Mouse (Mus musculus) G1E (cell line): ENCODE data around the gene Cisd2. TPM values are rescaled to one million over a fixed set of nuclear protein-coding genes. Genes with fewer than 3 reads are reported as not detected.

Source experiments
- ATAC-seq: 2 replicates; pipeline ENCODE4 v1.8.0; 2016; ENCODE audit warnings: mild to moderate bottlenecking; ENCODE audit not compliant: insufficient number of reproducible peaks, poor library complexity, low FRiP score, severe bottlenecking; ENCODE audit errors: extremely low read depth
- DNase-seq: peaks from one replicate; pipeline ENCODE4 v3.0.0; 2012; ENCODE audit warnings: low spot score
- H3K27me3 ChIP-seq: 2 replicates; pipeline ENCODE4 v1.6.1; 2012; ENCODE audit warnings: mild to moderate bottlenecking, low read length, inconsistent platforms; ENCODE audit not compliant: insufficient read depth
- H3K36me3 ChIP-seq: replicated peaks from 2 replicates; pipeline ENCODE3; 2012; ENCODE audit warnings: mild to moderate bottlenecking, inconsistent platforms
- H3K4me1 ChIP-seq: 2 replicates; pipeline ENCODE4 v1.6.1; 2012; ENCODE audit warnings: low read depth, low read length, inconsistent platforms, mixed read lengths; ENCODE audit not compliant: insufficient read depth
- H3K4me3 ChIP-seq: 2 replicates; pipeline ENCODE4 v1.5.1; 2012; ENCODE audit warnings: low read depth, mild to moderate bottlenecking, inconsistent platforms, low read length, moderate library complexity, mixed read lengths
- H3K9me3 ChIP-seq: replicated peaks from 2 replicates; pipeline ENCODE4 v1.6.1; 2012; ENCODE audit warnings: inconsistent platforms
- CTCF ChIP-seq: IDR thresholded peaks from 2 replicates; pipeline ENCODE4 v1.5.1; 2012; ENCODE audit warnings: low read depth, low read length, inconsistent platforms, mixed read lengths
- GATA1 ChIP-seq: IDR thresholded peaks from 2 replicates; pipeline ENCODE4 v1.6.1; 2012; ENCODE audit warnings: borderline replicate concordance, low read length, inconsistent platforms, mixed read lengths
- GATA2 ChIP-seq: IDR thresholded peaks from 2 replicates; pipeline ENCODE4 v1.6.1; 2012; ENCODE audit warnings: low read depth, low read length, inconsistent platforms, borderline replicate concordance
- POLR2AphosphoS5 ChIP-seq: IDR thresholded peaks from 2 replicates; pipeline ENCODE4 v1.6.1; 2012; ENCODE audit warnings: low read depth, low read length, inconsistent platforms; ENCODE audit not compliant: insufficient replicate concordance
- TAL1 ChIP-seq: conservative IDR thresholded peaks from 2 replicates; pipeline ENCODE4 v1.6.1; 2012; ENCODE audit warnings: low read depth, low read length, inconsistent platforms, mixed read lengths
- polyA plus RNA-seq: library from polyadenylated mRNA; stranded (reverse); fragments of >175 nt; gene quantifications from 2 replicates; pipeline ENCODE4 v1.2.3, GENCODE M21; 2012
- total RNA-seq, 2 experiments: library from RNA; stranded (forward) in 1 of 2; stranded (reverse) in 1 of 2; fragments of 200-1000 nt in 1 of 2; fragments of >200 nt in 1 of 2; fragmentation: Nextera tagmentation in 1 of 2; gene quantifications; 2 replicates each; pipeline ENCODE4 v1.2.3; 2014 to 2017

Gene Cisd2
- total and polyA plus RNA-seq, 3 experiments = 16.9 to 42.9 (median 35.7) TPM

DNA sequence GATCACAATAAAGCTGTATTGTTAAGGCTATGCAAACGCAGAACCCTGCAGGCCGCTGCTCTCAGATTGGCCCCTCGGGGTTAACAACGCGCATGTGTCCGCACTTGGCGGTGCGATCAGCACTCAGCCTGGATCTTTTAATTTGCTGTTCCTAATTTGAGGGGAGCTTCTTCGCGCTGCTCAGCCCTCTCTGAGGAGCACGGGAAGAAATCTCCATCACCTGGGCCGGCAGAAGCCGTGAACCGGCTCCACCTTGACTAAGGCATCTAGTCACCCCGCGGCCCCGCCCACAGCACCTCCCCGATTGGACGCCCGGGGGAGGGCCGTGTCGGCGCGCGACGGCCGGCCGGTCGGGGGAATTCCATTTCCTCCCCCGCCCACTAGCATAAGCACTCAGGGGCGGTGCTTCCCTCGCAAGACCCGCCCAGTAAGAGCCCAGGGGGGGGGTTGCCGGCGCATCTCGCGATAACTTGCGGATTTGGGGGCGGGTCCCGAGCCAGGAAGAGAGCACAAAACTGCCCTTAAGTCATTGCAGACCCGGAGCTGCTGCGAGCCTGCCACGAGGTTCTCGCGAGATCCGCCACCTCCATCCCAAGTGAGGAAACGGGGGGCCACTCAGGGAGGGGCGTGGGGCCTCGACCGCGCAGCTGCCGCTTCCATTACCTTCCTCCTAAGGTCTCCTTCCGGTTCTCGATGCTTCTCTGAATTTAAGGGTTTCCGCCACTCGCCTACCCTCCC is 14.2 kb upstream of the Cisd2 start, which contains the start of gene Ube2d3:
Ube2d3 (plus strand) TSS at position 392 of the 738 bp plus-strand sequence.
- H3K27me3 ChIP-seq = no peaks in the 10 kb centered on the region
- peak within 1 kb of the TSS; percentile 93 for H3K4me3 ChIP-seq
- DNase-seq (peak; percentile 89), ATAC-seq (peak; percentile 86)
- H3K4me1 ChIP-seq = peaks cover 17% of the 10 kb centered on the region
- no peak for TF ChIP-seq GATA2
- TF ChIP-seq GATA1 = no peak
- TF ChIP-seq CTCF = no peak
- TF ChIP-seq POLR2AphosphoS5 = no peak
- TF ChIP-seq TAL1 = no peak
- no peaks in the 10 kb centered on the region for H3K9me3 ChIP-seq
- H3K36me3 ChIP-seq = peaks cover 37% of the 10 kb centered on the region

DNA sequence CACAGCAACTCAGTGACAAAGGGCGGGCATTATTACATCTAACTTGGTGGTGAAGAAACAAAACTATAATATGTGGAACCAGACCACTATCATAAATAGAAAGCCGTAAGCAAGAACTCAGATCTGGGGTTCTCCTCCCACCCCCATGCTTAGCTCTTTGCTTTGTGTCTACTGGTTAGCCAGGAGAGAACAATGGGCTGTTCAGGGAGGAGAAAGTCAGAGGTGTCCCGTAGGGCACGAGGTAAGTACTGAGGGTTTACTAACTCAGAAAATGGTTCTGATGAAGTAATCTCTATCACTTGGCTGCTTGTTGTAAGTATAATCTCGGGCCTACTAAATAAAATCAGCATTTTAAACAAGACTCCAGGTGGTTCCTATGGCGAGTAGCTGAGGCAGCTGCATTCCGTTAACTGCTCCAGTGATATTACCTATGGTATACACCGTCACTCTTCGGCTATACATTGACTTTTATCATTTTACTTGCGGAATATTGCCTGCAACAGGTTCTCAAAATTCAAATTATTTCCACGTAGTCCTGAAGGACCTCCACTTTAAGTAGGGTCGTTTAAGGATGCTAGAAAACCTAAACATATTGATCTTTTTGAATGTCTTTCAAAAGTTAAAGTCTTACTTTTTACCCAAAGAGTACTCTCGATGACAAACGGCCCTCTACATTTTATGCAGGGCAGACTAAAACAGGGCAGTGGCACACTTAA is 13.3 kb upstream of the Cisd2 start:
- Histone ChIP-seq H3K27me3 (no peaks in the 10 kb centered on the region), H3K36me3 (peaks cover 37% of the 10 kb centered on the region), H3K9me3 (no peaks in the 10 kb centered on the region), H3K4me1 (peaks cover 15% of the 10 kb centered on the region), H3K4me3 (peak overlapping the region; percentile 93)
- DNase-seq (no peak), ATAC-seq (no peak)
- TF ChIP-seq GATA1 = no peak
- TF ChIP-seq POLR2AphosphoS5 = no peak
- no peak for TF ChIP-seq TAL1

DNA sequence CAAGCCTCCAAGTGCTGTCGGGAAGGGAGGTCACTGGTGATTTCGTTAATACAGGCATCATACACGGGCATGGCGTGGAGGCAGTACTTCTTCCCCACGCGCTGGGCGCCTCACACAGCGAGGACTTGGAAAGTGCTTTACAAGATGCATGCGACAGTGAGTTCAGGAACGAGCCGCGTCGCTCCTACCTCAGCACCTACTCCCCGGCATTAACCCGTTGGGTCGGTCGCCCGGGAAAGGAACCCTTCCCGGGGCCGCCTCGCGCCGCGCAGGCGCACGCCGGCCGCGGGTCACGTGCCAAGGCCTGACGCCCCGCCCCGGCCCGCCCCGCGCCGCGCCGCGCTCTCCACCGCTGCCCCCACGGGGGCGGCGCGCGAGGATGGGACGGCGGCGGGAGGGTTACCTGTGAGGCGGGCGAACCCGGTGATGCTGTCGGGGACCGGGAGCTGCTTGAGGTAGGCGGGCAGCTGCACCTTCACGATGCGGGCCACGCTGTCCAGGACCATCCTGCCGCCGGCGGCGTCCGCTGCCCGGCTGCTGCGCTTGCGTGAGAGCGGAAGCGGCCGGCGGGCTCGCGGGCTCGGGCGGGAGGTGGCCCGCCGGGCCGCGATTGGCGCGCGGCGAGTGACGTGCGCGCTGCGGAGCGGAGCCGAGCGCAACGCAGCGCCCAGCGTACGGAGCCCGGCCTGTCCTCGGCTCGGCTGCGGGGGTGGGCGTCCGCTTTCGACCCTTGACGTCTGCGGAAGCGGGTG is 693 bp downstream of the Cisd2 start:
- DNase-seq = peak; percentile 67
- Histone ChIP-seq H3K9me3 (no peaks in the 10 kb centered on the region), H3K27me3 (no peaks in the 10 kb centered on the region), H3K4me1 (peaks cover 33% of the 10 kb centered on the region), H3K36me3 (peaks cover 18% of the 10 kb centered on the region), H3K4me3 (peak overlapping the region; percentile 88)
- TF ChIP-seq GATA1 = no peak
- TF ChIP-seq CTCF = no peak
- no peak for TF ChIP-seq GATA2
- no peak for TF ChIP-seq TAL1
- no peak for TF ChIP-seq POLR2AphosphoS5
- ATAC-seq = peak; percentile 55

DNA sequence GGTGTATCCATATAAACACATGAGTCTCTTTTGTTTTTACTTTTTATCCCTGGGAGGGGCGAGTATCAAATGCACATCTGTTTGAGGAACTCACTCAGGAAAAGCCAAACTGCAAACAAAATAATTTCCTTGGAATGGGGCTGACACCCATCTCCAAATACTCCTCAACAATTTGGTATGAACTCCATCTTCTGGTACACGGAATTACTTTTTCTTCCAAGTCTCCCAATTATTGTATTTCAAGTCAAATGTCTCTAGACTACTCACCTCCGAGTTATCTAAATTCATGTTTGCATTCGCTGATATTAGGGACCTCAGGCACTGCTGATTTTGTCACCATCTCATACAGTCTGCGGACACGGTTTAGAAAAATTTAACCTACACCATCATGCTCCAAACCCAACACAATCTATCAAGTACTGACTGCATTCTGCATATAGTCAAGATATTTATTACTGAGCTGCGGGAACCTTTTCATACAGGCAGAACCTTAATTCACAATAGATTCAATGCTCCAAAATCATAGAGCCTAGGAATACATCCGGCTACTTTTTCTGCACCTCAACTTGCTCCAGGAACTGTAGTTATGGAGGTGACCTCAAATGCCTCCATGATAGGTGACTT is 1.4 kb downstream of the Cisd2 start:
- H3K27me3 ChIP-seq = no peaks in the 10 kb centered on the region
- peak overlapping the region; percentile 88 for H3K4me3 ChIP-seq
- peaks cover 37% of the 10 kb centered on the region for H3K4me1 ChIP-seq
- DNase-seq = no peak
- TF ChIP-seq GATA1 (no peak), GATA2 (no peak), TAL1 (no peak), POLR2AphosphoS5 (no peak), CTCF (no peak)
- ATAC-seq = no peak; the same call in 1 of the 2 replicates
- no peaks in the 10 kb centered on the region for H3K9me3 ChIP-seq
- H3K36me3 ChIP-seq = peaks cover 20% of the 10 kb centered on the region

DNA sequence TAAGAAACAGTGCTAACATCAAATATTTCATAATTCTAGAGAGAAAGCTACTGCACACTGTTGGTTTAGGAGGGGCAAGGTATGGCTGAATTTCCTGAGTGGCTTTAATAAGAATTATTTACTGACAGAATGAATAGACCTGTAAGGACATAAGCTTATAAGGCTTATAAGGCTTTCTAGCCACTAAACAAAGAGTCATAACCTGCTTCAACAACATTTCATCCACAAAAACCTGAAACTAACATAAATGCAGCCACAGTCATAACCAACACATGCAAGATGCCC is 2.5 kb downstream of the Cisd2 start:
- Histone ChIP-seq H3K9me3 (no peaks in the 10 kb centered on the region), H3K27me3 (no peaks in the 10 kb centered on the region), H3K4me3 (peak overlapping the region; percentile 53; the same call in 1 of the 2 replicates), H3K4me1 (peaks cover 40% of the 10 kb centered on the region), H3K36me3 (peaks cover 26% of the 10 kb centered on the region)
- TF ChIP-seq GATA2 (no peak), POLR2AphosphoS5 (no peak), CTCF (no peak), TAL1 (no peak), GATA1 (no peak)
- DNase-seq (no peak), ATAC-seq (no peak)
